Mouse (Mus musculus) olfactory bulb, adult 2 months (tissue): Measurements from ENCODE around the gene Tep1.

ENCODE experiments used
- CTCF ChIP-seq: fragments of 200-500 bp; IDR thresholded peaks from 2 replicates; pipeline ENCODE4 v1.5.1; 2012; ENCODE audit warnings: low read depth, mild to moderate bottlenecking, low read length, moderate library complexity; ENCODE audit not compliant: insufficient read depth
- POLR2A ChIP-seq: fragments of 200-500 bp; IDR thresholded peaks from 2 replicates; pipeline ENCODE4 v1.6.1; 2012; ENCODE audit warnings: mild to moderate bottlenecking, low read depth, low read length, moderate library complexity; ENCODE audit not compliant: insufficient read depth

- TF ChIP-seq CTCF (no peak), POLR2A (no peak)
Measured at GRCm38 (mm10) chr14:50866966-50867365, 3.4 kb downstream of the Tep1 start.
